Mouse (Mus musculus) embryonic fibroblast, embryonic 13.5 days (primary cell): ENCODE results near the gene Gm17324.

Source experiments
- CTCF ChIP-seq: IDR thresholded peaks from 2 replicates; pipeline ENCODE4 v1.5.1; 2011; ENCODE audit warnings: mild to moderate bottlenecking, control low read depth, low read length, moderate library complexity, borderline replicate concordance; ENCODE audit not compliant: insufficient read depth
- POLR2A ChIP-seq: IDR thresholded peaks from 2 replicates; pipeline ENCODE4 v1.6.1; 2011; ENCODE audit warnings: low read depth, mild to moderate bottlenecking, control low read depth, low read length, moderate library complexity

GRCm38 (mm10) chr9:78427362-78427781, 21.2 kb downstream of the Gm17324 start:
- TF ChIP-seq CTCF (no peak), POLR2A (no peak)
